Mouse (Mus musculus) limb, embryonic 13.5 days (tissue): Measurements from ENCODE around the gene Top2a. TPM values are rescaled to one million over a fixed set of nuclear protein-coding genes. Genes with fewer than 3 reads are reported as not detected.

Experiments
- ATAC-seq: fragments of 200-750 bp; cut with Nextera tagmentation; 2 replicates; pipeline ENCODE4 v1.8.0; 2017; ENCODE audit warnings: low read depth, moderate number of reproducible peaks, moderate TSS enrichment; ENCODE audit not compliant: low FRiP score
- H3K27ac ChIP-seq: fragments of 300-500 bp; sonication (generic); 2 replicates; pipeline ENCODE4 v1.5.1; 2015; ENCODE audit warnings: inconsistent platforms, mild to moderate bottlenecking, moderate library complexity
- H3K27me3 ChIP-seq: fragments of 300-500 bp; sonication (generic); 2 replicates; pipeline ENCODE4 v1.6.1; 2015; ENCODE audit warnings: mild to moderate bottlenecking, inconsistent platforms
- H3K36me3 ChIP-seq: fragments of 300-500 bp; sonication (generic); 2 replicates; pipeline ENCODE4 v1.6.1; 2015; ENCODE audit warnings: inconsistent platforms, mild to moderate bottlenecking, moderate library complexity
- H3K4me1 ChIP-seq: fragments of 300-500 bp; sonication (generic); 2 replicates; pipeline ENCODE4 v1.6.1; 2015; ENCODE audit warnings: inconsistent platforms
- H3K4me2 ChIP-seq: fragments of 300-500 bp; sonication (generic); replicated peaks from 2 replicates; pipeline ENCODE4 v1.6.1; 2015; ENCODE audit warnings: inconsistent platforms, mild to moderate bottlenecking, moderate library complexity
- H3K4me3 ChIP-seq: fragments of 300-500 bp; sonication (generic); 2 replicates; pipeline ENCODE4 v1.5.1; 2015; ENCODE audit warnings: moderate library complexity, mild to moderate bottlenecking, inconsistent platforms
- H3K9ac ChIP-seq: fragments of 300-500 bp; sonication (generic); 2 replicates; pipeline ENCODE4 v1.6.1; 2015; ENCODE audit warnings: mild to moderate bottlenecking, inconsistent platforms
- H3K9me3 ChIP-seq: fragments of 300-500 bp; sonication (generic); 2 replicates; pipeline ENCODE4 v1.6.1; 2016; ENCODE audit warnings: inconsistent platforms
- WGBS: fragments of 180-500 bp; shearing (Covaris S2); methylation state at CpG from one replicate; pipeline ENCODE4 v1.1.7; 2015; 5-methylcytosine and 5-hydroxymethylcytosine counted together
- polyA plus RNA-seq: library from polyadenylated mRNA; unstranded; fragments of >200 nt; fragmentation: Nextera tagmentation; extraction: Ambion mirVana; gene quantifications from 2 replicates; pipeline ENCODE4 v1.2.1, GENCODE M21; 2015

Top2a gene
- polyA plus RNA-seq, 1 experiment from 2014 or later: 275 TPM

DNA sequence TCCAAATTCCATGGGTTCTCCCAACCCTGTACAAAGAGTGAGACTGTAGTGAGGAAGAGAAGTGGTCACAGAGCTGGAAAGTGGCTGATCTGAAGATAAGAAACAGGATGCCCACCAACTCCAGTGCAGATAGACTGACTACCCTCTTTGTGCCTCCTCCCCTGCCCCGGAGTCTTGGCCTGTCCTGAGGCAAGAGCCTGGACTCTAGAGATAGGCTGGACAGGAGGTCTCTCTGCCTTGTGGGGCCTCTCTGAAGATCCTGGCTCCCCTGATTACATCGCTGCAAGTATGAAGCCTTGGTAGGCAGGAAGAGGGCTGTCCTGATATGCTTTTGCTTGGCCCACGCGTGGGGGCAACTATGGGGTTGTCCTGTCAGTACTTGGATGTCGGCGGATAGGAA is 12.3 kb upstream of the Top2a start:
- no peak overlapping the region for H3K4me3 ChIP-seq
- H3K27me3 ChIP-seq: no peaks in the 10 kb centered on the region
- ATAC-seq: no peak
- H3K9ac ChIP-seq: no peak overlapping the region
- no peak overlapping the region for H3K27ac ChIP-seq
- WGBS: 81% methylated on average over 6 of the region's 6 CpGs
- no peaks in the 10 kb centered on the region for H3K36me3 ChIP-seq
- H3K9me3 ChIP-seq: no peaks in the 10 kb centered on the region
- no peak overlapping the region for H3K4me2 ChIP-seq
- H3K4me1 ChIP-seq: 0 out of 2 replicates have a peak, but pooled peaks cover 4% of the 10 kb centered on the region

DNA sequence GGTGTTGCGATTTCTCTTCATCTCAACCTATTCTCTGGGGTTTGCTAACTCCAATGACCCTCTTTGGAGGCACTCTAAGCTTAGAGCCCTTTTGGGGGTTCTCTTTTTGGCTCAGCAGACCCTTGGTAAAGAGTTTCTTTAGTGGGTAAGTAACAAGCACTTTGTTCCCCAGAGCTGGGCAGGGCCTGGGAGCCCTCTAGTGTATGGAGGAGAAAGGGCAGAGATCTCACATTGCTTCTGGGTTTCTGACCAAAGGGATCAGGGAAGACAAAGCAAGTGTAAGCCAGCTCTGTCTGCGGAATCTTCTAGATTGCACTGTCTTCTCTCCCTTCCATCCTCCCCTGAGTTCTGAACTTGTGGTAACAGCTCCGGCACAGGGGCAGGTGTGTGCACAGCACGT is 11.4 kb upstream of the Top2a start:
- Histone ChIP-seq H3K36me3 (no peaks in the 10 kb centered on the region), H3K9me3 (no peaks in the 10 kb centered on the region), H3K4me2 (no peak overlapping the region), H3K9ac (no peak overlapping the region), H3K27me3 (no peaks in the 10 kb centered on the region), H3K27ac (no peak overlapping the region), H3K4me1 (0 out of 2 replicates have a peak, but pooled peaks cover 2% of the 10 kb centered on the region), H3K4me3 (no peak overlapping the region)
- WGBS: 75% methylated on average over 4 of the region's 4 CpGs
- no peak for ATAC-seq

DNA sequence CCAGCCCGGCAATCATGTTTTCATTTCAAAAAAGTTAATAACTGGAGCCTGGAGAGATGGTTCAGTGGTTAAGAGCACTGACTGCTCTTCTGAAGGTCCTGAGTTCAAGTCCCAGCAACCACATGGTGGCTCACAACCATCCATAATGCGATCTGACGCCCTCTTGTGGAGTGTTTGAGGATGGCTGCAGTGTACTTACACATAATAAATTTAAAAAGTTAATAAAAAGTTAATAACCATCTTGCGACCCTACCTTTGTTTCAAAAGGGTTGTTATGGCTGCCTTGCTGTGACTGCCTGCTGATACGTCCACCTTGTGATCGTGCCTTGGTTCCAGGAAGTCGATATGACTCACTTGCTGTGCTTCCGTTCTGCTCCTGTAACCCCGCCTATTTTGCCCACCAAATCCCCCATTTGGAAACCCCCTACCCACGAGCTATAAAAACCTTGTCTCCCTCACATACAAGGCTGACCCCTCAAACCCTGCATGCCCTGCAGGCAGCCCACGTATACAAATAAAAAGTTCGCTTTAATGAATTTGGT is 3.0 kb upstream of the Top2a start:
- ATAC-seq: no peak

DNA sequence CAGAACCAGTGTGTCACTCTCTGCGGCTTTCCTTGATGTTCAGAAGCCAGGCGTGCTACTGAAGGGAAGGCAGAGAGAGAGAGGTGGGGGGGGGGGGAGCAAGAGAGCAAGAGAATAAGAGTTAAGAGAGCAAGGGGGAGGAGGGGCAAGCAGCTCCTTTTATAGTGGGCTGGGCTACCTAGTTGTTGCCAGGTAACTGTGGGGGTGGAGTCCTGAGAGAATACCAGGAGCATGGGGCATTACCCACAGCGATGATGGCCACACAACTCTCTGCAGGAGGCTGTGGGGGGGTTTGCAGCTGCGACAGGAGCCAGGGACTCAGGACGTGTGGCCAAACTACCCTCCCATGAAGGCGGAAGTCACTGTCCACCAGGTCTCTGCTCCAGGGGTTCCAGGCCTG is 1.9 kb upstream of the Top2a start:
- Histone ChIP-seq H3K27ac (no peak overlapping the region), H3K27me3 (no peaks in the 10 kb centered on the region), H3K4me3 (no peak overlapping the region), H3K36me3 (peaks cover 12% of the 10 kb centered on the region), H3K4me2 (no peak overlapping the region), H3K4me1 (peaks cover 28% of the 10 kb centered on the region), H3K9me3 (no peaks in the 10 kb centered on the region), H3K9ac (no peak overlapping the region)
- no peak for ATAC-seq
- 84% methylated on average over 6 of the region's 6 CpGs for WGBS

More for the DNA sequence above, 3.0 kb upstream of the Top2a start:
- no peak overlapping the region for H3K27ac ChIP-seq
- H3K36me3 ChIP-seq: peaks cover 2% of the 10 kb centered on the region; the same call in 1 of the 2 replicates
- no peaks in the 10 kb centered on the region for H3K9me3 ChIP-seq
- WGBS: 78% methylated on average over 12 of the region's 12 CpGs
- no peak overlapping the region for H3K4me2 ChIP-seq
- H3K9ac ChIP-seq: no peak overlapping the region
- H3K4me3 ChIP-seq: no peak overlapping the region
- H3K27me3 ChIP-seq: no peaks in the 10 kb centered on the region
- peaks cover 22% of the 10 kb centered on the region for H3K4me1 ChIP-seq

DNA sequence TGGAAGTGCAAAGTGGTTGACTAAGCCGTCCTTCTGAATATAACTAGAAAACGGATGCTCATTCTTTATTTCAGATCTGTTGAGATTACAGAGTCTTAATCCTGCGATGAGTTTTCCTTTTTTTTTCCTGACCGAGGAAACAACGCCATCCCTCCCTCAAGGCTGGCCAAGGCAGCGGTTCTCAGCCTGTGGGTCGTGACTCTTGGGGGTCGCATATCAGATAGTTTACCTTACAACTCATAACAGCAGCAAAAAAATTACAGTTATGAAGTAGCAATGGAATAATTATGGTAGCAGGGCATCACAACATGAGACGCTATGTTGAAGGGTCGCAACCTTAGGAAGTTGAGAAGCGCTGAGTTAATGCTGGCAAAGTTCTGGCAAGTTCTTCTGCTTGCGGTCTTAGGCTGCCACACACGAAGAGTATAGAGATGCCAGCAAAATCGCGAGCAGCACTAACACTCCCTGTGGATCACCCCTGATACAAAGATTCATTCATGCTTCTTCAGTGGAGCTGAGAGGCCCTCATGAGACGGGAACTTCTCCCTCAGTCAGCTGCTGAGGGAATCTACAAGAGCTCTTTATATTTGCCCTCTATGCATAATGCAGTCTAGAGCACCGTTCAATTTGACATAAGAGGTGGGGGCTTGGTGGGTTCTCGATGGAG is 612 bp upstream of the Top2a start:
- Histone ChIP-seq H3K36me3 (peaks cover 22% of the 10 kb centered on the region), H3K4me3 (peak overlapping the region; percentile 80), H3K9ac (no peak overlapping the region), H3K27me3 (no peaks in the 10 kb centered on the region), H3K4me1 (peaks cover 29% of the 10 kb centered on the region), H3K9me3 (no peaks in the 10 kb centered on the region), H3K4me2 (peak overlapping the region; percentile 63), H3K27ac (peak overlapping the region; percentile 63)
- 44% methylated on average over 18 of the region's 18 CpGs for WGBS
- ATAC-seq: peak; percentile 17; the same call in 1 of the 2 replicates

DNA sequence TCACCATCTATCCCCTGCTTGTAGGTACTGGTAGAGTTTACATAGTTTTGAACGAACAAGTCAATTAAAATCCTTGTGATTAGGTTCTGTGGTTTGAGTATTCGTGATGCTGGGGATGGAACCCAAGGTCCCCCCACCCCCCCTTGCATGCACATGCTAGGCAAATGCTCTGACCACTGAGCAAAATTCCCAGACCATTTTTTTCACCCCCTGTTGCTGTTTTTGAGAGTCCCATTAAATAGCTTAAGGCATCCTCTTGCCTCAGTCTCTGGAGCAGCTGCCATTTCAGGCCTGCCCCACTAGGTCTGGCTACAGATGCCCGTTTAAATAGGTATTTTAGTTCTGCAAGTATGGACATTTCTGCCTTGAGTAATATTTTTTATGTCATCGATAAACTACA is 895 bp downstream of the Top2a start:
- H3K36me3 ChIP-seq: peaks cover 31% of the 10 kb centered on the region
- peak overlapping the region; percentile 79 for H3K4me2 ChIP-seq
- H3K9ac ChIP-seq: peak overlapping the region; percentile 88
- H3K4me3 ChIP-seq: peak overlapping the region; percentile 80
- no peaks in the 10 kb centered on the region for H3K27me3 ChIP-seq
- no peak for ATAC-seq
- 6% methylated on average over 4 of the region's 4 CpGs for WGBS
- H3K9me3 ChIP-seq: no peaks in the 10 kb centered on the region
- peaks cover 29% of the 10 kb centered on the region for H3K4me1 ChIP-seq
- H3K27ac ChIP-seq: no peak overlapping the region

DNA sequence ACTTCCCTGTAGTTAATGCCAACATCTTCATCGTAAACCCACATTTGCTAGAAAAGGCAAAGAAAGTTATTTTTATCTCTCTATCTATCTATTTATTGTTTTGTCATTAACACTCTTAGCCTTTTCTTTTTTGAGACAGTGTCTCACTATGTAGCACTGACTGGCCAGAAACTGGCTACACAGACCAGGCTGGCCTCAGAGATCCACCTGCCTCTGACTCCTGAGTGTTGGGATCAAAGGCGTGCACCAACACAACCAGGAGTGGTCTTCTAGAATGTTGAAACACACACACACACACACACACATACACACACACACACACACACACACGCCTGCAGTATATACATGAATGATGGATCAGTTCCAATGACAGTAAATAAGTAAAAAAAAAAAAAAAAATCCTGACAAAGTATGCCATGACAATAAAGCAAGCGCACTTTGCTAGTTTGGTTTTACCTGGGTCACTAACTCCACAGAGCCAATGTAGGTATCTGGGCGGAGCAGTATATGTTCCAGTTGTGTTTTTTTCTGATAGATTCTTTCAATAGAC is 1.5 kb downstream of the Top2a start:
- ATAC-seq: no peak
- H3K4me2 ChIP-seq: peak overlapping the region; percentile 79
- H3K27me3 ChIP-seq: no peaks in the 10 kb centered on the region
- H3K9ac ChIP-seq: peak overlapping the region; percentile 88
- no peak overlapping the region for H3K27ac ChIP-seq
- no peaks in the 10 kb centered on the region for H3K9me3 ChIP-seq
- H3K4me1 ChIP-seq: peaks cover 29% of the 10 kb centered on the region
- peak overlapping the region; percentile 80 for H3K4me3 ChIP-seq
- H3K36me3 ChIP-seq: peaks cover 37% of the 10 kb centered on the region
- 86% methylated on average over 5 of the region's 5 CpGs for WGBS

DNA sequence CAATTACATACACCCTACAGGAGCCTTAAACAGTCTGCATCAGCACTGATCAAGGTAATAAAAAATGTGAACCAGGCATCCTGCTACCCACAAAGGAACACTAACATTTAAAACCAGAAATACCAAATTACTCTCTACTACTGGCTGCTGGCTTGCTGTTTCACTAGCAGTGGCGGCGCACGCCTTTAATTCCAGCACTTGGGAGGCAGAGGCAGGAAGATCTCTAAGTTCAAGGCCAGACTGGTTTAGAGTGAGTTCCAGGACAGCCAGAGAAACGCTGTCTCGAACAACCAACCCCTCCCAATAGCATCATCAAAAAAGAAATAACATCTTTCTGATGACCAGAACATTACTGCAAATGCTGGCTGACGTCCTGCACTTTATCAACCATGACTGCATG is 4.1 kb downstream of the Top2a start:
- H3K4me3 ChIP-seq: no peak overlapping the region

DNA sequence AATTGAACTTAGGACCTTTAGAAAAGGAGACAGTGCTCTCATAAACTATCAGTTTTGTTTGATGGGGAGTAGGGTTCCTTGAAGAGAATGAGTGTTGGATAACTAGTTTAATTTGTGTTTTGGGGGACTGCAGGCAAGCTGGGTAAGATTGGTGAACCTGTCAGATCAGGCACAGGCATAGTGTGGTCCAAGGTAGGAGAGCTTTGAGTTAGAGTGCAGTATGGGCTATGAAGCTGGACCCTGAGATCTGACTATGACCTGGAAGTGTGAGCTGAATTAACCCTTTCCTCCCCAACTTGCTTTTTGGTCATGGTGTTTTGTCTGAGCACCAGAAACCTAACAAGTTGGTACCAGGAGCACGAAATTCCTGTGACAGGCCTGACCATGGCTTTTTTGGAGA is 10.1 kb downstream of the Top2a start:
- H3K4me2 ChIP-seq: no peak overlapping the region
- H3K4me1 ChIP-seq: no peaks in the 10 kb centered on the region
- no peaks in the 10 kb centered on the region for H3K27me3 ChIP-seq
- no peak overlapping the region for H3K9ac ChIP-seq
- no peak for ATAC-seq
- H3K9me3 ChIP-seq: no peaks in the 10 kb centered on the region
- no peak overlapping the region for H3K4me3 ChIP-seq
- peaks cover 96% of the 10 kb centered on the region for H3K36me3 ChIP-seq
- 82% methylated on average over 1 of the region's 1 CpGs for WGBS
- H3K27ac ChIP-seq: no peak overlapping the region

More for the DNA sequence above, 4.1 kb downstream of the Top2a start:
- WGBS: 95% methylated on average over 6 of the region's 6 CpGs
- ATAC-seq: no peak
- no peaks in the 10 kb centered on the region for H3K27me3 ChIP-seq
- no peaks in the 10 kb centered on the region for H3K9me3 ChIP-seq
- H3K4me1 ChIP-seq: peaks cover 27% of the 10 kb centered on the region
- no peak overlapping the region for H3K4me2 ChIP-seq
- H3K36me3 ChIP-seq: peaks cover 62% of the 10 kb centered on the region
- H3K27ac ChIP-seq: no peak overlapping the region
- H3K9ac ChIP-seq: no peak overlapping the region

DNA sequence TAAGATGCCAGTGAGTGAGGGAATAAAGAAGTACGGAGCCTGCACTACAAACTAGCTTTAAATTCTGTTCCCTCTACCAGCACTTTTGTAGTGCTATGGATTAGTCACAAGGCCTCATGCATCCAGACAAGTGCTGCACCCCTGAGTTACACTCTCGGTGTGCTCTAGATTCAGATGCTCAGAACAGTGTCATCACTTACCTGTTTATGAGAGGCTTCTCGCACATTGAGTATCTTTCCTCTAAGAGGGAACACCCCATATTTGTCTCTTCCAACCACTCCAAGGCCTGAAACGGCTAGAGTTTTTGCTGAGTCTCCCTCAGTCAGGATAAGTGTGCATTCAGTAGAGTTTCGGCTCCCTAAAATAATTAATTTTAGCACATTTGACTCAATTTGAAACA is 13.3 kb downstream of the Top2a start:
- no peak overlapping the region for H3K9ac ChIP-seq
- H3K4me2 ChIP-seq: no peak overlapping the region
- no peak overlapping the region for H3K27ac ChIP-seq
- no peaks in the 10 kb centered on the region for H3K9me3 ChIP-seq
- no peaks in the 10 kb centered on the region for H3K27me3 ChIP-seq
- ATAC-seq: no peak
- H3K36me3 ChIP-seq: peaks cover 94% of the 10 kb centered on the region
- 95% methylated on average over 5 of the region's 5 CpGs for WGBS
- H3K4me3 ChIP-seq: no peak overlapping the region
- H3K4me1 ChIP-seq: no peaks in the 10 kb centered on the region

DNA sequence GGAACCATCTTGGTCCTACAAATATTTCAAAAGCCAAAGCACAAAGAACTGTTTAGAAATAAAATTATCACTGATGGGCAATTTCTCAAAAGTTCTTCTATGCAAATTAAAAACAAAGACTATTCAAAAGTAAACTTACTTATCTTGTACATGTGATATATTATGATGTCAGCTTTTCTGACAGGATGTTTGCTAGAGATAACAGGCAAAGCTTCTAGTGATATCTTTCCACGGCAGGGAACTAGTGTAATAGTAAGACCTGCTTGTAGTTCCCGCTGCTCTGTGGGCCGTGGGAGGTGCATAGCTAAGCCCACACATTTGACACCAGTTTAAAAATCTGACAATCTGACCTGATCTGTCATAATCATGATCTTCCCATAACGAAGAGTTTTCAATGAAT is 13.9 kb downstream of the Top2a start:
- peaks cover 94% of the 10 kb centered on the region for H3K36me3 ChIP-seq
- H3K27me3 ChIP-seq: no peaks in the 10 kb centered on the region
- no peak for ATAC-seq
- no peak overlapping the region for H3K4me3 ChIP-seq
- H3K4me2 ChIP-seq: no peak overlapping the region
- 89% methylated on average over 4 of the region's 4 CpGs for WGBS
- H3K9ac ChIP-seq: no peak overlapping the region
- H3K4me1 ChIP-seq: no peaks in the 10 kb centered on the region
- no peak overlapping the region for H3K27ac ChIP-seq
- no peaks in the 10 kb centered on the region for H3K9me3 ChIP-seq

DNA sequence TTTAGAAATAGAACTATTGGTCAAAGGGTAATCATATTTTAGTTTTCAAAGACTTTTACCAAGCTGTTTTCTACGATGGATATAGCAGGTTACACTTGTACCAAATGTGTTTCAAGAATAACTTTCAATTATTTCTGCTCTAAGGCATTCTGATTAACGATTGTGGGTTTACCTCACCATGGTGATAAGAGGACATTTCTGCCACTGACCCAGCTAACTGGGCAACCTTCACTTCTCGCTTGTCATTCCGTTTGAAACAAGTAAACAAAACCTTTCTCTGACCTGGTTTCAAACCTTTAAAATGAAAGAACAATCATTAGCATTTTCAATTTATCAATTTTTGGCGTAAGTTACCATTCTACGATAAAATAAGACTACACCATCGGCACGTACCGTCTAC is 17.2 kb downstream of the Top2a start:
- H3K9me3 ChIP-seq: no peaks in the 10 kb centered on the region
- no peak overlapping the region for H3K4me2 ChIP-seq
- H3K4me3 ChIP-seq: no peak overlapping the region
- no peaks in the 10 kb centered on the region for H3K4me1 ChIP-seq
- peaks cover 92% of the 10 kb centered on the region for H3K36me3 ChIP-seq
- no peak for ATAC-seq
- H3K27me3 ChIP-seq: no peaks in the 10 kb centered on the region
- H3K27ac ChIP-seq: no peak overlapping the region
- no peak overlapping the region for H3K9ac ChIP-seq
- 95% methylated on average over 9 of the region's 9 CpGs for WGBS
